Mouse (Mus musculus) embryo, embryonic 11.5 days (tissue): ENCODE measurements around the gene Dmrtc2.
"Not testable (repeated sequence)": the region's sequence is repeated elsewhere in the genome, so short reads cannot be mapped to it uniquely, and the experiment has no call there.

ENCODE experiments used
- DNase-seq: peaks from one replicate; pipeline ENCODE4 v3.0.0-alpha.2; 2012; ENCODE audit warnings: low read depth, low spot score

The Dmrtc2 gene

GRCm38 (mm10) chr7:24864156-24864555, 5.7 kb upstream of the Dmrtc2 start:
- DNase-seq = no peak

GRCm38 (mm10) chr7:24869080-24869479, 777 bp upstream of the Dmrtc2 start:
- DNase-seq = no peak

DNA sequence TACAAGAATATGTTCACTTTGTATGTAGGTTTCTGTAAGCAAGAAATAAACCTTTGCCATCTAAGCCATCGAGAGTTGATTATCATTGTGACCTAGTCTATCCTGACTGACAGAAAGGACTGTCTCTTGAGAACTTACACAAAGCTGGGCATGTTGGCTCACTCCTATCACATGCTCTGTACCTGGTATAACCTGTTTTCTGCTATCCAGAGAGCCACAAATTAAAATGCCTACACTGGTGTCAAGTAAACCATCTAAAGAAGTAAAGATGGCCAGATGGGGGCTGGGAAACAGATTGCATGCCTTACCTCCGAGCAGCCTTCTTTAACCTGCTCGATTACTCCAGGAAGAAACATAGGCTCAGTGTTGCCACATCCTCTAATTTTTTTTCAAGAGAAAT, 7.7 kb downstream of the Dmrtc2 start:
- no peak for DNase-seq

- DNase-seq = no peak
These were observed 9.8 kb downstream of the Dmrtc2 start for GRCm38 (mm10) chr7:24879620-24880019.

DNA sequence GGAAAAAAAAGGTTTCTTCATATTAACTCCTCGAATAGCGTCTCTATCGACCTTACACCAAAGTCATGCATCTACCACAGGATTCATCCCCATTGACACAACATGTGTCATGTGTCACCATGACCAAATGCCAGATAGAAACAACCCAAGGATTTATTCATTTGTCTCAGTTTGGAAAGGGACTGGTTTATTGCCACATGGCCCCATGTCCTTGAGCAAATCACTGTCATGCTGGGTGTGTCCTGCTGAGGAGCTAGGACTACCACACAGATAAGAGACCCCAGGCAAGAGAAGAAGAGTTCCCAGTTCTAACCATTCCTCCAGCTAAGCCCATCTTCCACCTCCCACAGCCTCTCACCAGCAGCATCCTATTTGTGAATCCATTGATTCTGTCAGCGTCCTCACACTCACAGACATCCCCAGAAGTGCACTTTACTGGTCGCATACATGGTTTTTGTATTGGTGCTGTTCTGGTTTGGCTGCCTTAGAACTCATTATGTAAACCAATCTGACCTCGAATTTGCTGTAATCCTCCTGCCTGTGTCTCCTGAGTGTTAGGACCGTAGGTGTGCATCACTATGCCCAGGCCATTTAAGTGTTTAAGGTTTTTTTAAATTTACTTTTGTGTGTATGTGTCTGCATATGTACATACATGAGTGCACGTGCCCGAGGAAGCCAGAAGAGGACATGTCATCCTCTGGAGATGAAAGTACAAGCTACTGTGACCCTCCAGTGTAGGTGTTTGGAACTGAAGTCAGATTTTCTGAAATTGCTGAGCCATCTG, 12.8 kb downstream of the Dmrtc2 start:
- DNase-seq = no peak

DNA sequence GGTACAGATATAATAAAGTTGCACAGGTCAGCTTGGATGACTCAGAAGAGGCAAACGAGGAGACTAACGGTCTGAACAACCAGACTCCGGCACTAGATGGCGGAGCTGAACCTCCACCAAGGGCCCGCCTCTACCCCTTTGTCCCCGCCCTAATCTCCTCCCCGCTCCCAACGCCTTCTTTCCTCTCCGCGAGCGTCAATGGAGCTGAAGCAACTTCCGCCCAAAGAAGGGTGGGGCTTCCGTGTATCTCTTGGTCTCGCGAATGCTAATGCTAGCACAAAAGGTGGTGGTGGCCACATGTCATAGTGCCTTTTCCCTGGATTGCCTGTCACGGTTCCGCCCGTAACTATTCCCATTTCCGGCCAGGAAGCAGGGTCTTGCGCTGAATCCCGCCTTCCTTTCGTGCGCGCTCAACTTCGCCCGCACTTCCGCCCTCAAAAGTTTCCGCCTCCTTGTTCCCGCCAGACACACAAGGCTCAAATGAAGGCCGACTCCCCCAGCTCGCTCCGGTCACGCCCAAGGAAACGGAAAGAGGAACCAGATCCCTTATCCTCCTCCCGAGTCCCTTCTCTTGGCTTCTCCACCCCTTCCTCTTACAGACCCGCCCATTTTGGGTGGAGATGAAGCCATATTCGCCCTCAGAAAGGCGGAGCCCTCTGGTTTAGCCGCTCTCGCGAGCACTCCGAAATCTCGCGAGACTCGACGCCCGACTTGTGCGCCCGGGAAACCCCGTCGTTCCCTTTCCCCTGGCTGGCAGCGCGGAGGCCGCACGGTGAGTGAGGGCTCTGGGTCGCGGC, 14.2 kb downstream of the Dmrtc2 start, which contains the start of gene Rps19:
Gene Rps19, plus strand, starts transcription at position 476 of the 797 bp plus-strand sequence.
- peak; percentile 99 for DNase-seq

DNA sequence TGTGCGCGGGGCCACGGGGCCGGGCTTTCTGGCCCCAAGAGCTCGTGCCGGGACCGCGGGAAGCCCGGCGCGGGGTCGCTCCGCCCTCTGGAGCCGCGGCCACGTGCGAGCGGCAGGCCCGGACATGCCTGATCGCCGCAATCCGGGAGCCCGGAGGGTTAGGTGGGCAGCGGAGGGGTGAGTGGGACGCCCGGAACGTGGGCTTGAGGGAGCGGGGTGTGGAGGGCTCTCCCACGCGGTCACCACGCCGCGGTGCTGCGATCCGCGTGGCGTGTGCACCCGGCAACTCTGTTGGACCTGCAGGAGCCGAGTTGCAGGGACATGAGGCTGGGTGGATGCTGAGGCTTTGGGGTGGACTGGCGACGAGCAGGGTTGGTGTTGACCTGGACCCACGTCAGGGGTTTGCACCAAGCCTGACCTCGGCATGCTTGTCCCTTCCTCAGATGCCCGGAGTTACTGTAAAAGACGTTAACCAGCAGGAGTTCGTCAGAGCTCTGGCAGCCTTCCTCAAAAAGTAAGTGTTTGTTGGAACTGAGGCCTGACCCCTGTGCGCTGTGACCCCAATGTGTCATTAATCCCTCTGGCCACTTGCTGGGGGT, 14.9 kb downstream of the Dmrtc2 start:
- DNase-seq = no peak

DNA sequence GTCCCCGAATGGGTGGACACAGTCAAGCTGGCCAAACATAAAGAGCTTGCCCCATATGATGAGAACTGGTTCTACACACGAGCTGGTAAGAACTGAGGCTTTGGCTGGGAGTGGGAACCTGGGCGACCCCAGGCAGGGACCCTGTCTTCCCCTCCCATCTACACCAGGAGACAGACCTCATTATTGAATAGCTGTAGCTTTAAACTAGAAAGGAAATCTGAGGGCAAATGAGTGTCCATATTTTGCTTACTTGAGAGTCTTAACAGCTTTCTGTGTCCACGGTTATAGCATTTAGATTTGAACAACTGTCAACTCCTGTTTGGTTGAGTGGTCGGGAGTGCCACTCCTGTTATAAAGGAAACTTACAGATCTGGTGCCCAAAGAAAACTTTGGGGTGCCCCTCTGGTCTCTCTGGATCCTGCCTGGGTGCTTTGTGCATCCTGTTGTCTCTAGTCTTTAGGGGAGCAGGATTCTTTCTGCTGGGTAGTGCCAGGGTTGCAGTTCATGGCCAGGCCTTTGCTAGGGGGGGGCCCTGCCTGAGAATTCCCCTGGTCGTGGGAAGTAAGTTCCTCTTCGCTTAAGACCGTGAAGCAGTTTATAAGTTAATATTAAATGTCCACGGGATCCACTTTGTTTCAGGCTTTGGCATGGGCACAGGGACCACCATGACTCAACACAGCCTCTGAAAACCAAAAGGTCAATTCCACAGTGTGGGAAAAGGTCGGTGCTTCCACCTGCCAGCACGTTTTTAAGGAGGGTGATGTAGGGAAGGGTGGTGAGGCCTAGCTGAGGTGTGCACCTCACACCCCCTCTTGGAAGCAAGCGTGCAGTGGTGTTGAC, 15.8 kb downstream of the Dmrtc2 start:
- DNase-seq = no peak

- DNase-seq = no peak
These were observed 16.4 kb downstream of the Dmrtc2 start for GRCm38 (mm10) chr7:24886308-24886633.

DNA sequence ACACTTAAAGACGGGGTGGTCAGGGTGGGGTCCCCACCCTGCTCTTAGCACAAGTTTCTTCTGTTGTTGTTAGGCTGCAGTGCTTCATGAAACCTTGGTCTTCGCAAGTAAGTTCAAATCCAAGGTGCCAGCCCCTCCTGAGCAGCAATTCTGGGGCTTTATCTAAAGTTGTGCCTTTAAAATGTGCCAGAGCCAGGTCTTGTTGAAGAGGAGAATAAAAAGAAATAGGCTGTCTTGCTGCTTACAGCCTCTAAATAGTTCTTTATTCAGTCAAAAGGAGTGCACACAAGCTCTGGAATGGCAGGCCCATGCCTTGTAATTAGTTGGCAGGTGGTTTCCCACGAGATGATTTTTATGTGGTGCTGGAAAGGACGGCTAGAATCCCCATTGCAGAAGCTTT, 17.2 kb downstream of the Dmrtc2 start:
- DNase-seq = no peak

DNA sequence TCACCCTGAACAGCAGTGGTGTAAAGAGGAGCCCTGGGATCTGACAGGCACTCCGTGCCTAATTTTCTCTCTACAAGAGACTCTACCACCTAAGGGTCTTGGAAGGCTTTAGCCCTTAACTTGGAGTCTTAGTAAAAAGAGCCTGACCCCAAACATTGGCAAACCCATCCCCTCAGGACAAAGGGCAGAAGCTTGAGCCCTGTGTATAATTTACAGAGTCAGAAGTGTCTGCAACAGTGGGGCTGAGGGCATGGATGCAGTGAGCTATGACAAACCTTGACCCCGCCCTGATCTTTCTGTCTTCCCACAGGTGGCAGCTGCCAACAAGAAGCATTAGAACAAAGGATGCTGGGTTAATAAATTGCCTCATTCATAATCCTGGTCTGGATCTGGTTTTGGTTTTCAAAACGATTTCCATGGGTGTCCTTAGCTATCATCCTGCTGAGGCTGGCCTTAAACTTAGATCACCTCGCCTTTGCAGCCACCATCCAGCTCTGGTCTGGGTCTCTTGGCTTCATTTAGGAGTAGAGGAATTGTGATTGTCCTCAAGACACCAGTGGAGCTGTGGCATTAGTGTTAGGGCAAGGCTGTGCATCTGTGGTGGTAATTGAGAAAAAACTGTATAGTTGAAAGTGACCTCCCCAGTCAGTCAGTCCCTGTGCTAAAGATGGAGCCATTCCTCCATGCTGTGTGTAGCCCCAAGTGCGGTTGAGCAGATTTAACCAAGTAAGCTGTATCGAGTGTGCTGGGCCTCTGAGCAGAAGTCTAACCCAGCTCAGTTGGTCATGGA, 19.8 kb downstream of the Dmrtc2 start:
- no peak for DNase-seq

GRCm38 (mm10) chr7:24890281-24891216, 20.7 kb downstream of the Dmrtc2 start:
- DNase-seq = peak; percentile 67

- DNase-seq = no peak
These were observed 21.6 kb downstream of the Dmrtc2 start for GRCm38 (mm10) chr7:24891241-24892124.

- no peak for DNase-seq
These were observed 22.3 kb downstream of the Dmrtc2 start for GRCm38 (mm10) chr7:24892125-24892583.

DNA sequence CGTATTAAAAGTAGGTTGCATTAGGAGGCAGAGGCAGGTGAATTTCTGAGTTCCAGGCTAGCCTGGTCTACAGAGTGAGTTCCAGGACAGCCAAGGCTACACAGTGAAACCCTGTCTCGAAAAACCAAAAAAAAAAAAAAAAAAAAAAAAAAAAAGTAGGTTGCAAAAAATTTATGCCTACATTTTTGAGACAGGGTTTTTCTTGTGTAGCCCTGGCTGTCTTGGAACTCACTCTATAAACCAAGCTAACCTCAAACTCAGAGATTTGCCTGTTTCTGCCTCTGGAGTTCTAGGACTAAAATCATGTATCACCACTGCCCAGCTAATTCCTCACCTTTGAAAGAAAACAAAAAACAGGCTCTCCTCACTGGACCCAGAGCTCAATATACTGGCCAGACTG, 25.9 kb downstream of the Dmrtc2 start:
- not testable (repeated sequence) for DNase-seq

GRCm38 (mm10) chr7:24896269-24896668, 26.4 kb downstream of the Dmrtc2 start:
- DNase-seq = no peak

DNA sequence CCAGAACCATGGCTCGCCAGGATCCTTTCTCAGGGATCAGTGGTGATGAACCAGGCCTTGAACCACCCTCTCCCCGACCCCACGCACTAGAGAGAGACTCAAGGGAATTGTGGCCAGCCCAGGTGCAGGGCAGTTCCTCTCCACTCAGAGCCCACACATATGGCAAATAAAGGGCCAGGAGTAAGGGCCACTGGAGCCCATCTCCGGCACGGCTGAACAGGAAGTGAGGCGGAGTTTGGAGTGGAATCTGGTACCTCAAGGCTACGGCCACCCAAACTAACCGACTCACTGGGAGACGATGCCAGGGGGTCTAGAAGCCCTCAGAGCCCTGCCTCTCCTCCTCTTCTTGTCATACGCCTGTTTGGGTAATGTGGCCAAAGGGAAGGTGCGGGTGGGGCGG, 27.4 kb downstream of the Dmrtc2 start, which contains the start of gene Cd79a:
Gene Cd79a, plus strand, starts transcription at position 158 of the 400 bp plus-strand sequence.
- DNase-seq = no peak

- DNase-seq = no peak
These were observed 28.1 kb downstream of the Dmrtc2 start for GRCm38 (mm10) chr7:24897959-24898358.
